Mouse (Mus musculus) thymus, adult 2 months (tissue): ENCODE measurements around the gene Tmem210.

Source experiments
- CTCF ChIP-seq: fragments of 200-500 bp; IDR thresholded peaks from 2 replicates; pipeline ENCODE4 v1.5.1; 2012; ENCODE audit warnings: mild to moderate bottlenecking, control low read depth, low read length, moderate library complexity, borderline replicate concordance; ENCODE audit not compliant: control insufficient read depth, poor library complexity, insufficient read depth; ENCODE audit errors: extremely low read depth
- POLR2A ChIP-seq: fragments of 200-500 bp; IDR thresholded peaks from 2 replicates; pipeline ENCODE4 v1.6.1; 2012; ENCODE audit warnings: mild to moderate bottlenecking, low read length, control low read depth, moderate library complexity; ENCODE audit not compliant: control insufficient read depth, poor library complexity, insufficient read depth; ENCODE audit errors: extremely low read depth

DNA sequence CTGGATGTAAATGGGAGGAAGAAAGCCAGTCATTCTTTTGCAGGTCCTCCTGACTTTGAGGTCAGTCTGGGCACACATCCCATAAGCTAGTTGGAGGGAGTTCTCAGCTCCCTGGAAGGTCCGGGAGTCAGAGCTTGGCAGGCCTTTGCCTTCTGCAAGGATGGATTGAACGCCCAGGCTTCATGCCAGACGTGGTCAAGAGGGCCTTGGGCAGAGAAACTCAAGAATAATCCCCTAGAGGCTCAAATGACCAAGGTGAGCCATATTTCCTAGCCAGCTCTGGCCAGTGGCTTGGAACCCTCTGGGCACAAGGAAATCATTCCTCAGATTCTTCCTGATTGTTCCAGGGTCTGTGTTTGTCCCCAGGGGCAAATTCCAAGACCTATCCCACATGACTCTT is 23.1 kb upstream of the Tmem210 start:
- TF ChIP-seq CTCF (no peak), POLR2A (no peak)
